Mouse (Mus musculus): ENCODE results near the gene Rfx1.
A peak's percentile ranks its signal among the peaks of the same experiment; 100 is the strongest.

The Rfx1 gene

GRCm38 (mm10) chr8:84066291-84066930 lies at the start of gene Rfx1:
TSS of gene Rfx1 (plus strand) at chr8:84066834.
- DNase-seq: peak; percentile 100

- no peak for DNase-seq
These were observed 46.9 kb upstream of the Rfx1 start for GRCm38 (mm10) chr8:84019738-84020137.

GRCm38 (mm10) chr8:84021096-84021495 lies 45.5 kb upstream of the Rfx1 start, which contains the start of gene Palm3:
TSS of gene Palm3 (plus strand) at chr8:84021471.
- DNase-seq: no peak

GRCm38 (mm10) chr8:84021569-84021968 lies 45.1 kb upstream of the Rfx1 start:
- DNase-seq: no peak

GRCm38 (mm10) chr8:84023085-84023484 lies 43.5 kb upstream of the Rfx1 start:
- DNase-seq: no peak

- no peak for DNase-seq
These were observed 43.0 kb upstream of the Rfx1 start for GRCm38 (mm10) chr8:84023631-84024030.

GRCm38 (mm10) chr8:84024171-84024570 lies 42.5 kb upstream of the Rfx1 start:
- peak; percentile 74 for DNase-seq

GRCm38 (mm10) chr8:84025863-84026262 lies 40.8 kb upstream of the Rfx1 start:
- DNase-seq: peak; percentile 84

GRCm38 (mm10) chr8:84027449-84027848 lies 39.2 kb upstream of the Rfx1 start:
- no peak for DNase-seq

- DNase-seq: no peak
These were observed 37.4 kb upstream of the Rfx1 start for GRCm38 (mm10) chr8:84029272-84029671.

GRCm38 (mm10) chr8:84032777-84033176 lies 33.9 kb upstream of the Rfx1 start:
- DNase-seq: no peak

- no peak for DNase-seq
These were observed 28.6 kb upstream of the Rfx1 start for GRCm38 (mm10) chr8:84038015-84038414.

- DNase-seq: peak; percentile 90
These were observed 27.6 kb upstream of the Rfx1 start for GRCm38 (mm10) chr8:84039050-84039449.

- DNase-seq: peak; percentile 81
These were observed 24.3 kb upstream of the Rfx1 start, which contains the start of gene Il27ra for GRCm38 (mm10) chr8:84042066-84042947. TSS of gene Il27ra (minus strand) at chr8:84042589.

- DNase-seq: no peak
These were observed 23.7 kb upstream of the Rfx1 start for GRCm38 (mm10) chr8:84042948-84043342.

GRCm38 (mm10) chr8:84044103-84044502 lies 22.5 kb upstream of the Rfx1 start:
- no peak for DNase-seq

- DNase-seq: no peak
These were observed 21.7 kb upstream of the Rfx1 start, which contains the start of gene Rln3 for GRCm38 (mm10) chr8:84044900-84045299. TSS of gene Rln3 (minus strand) at chr8:84045000.

GRCm38 (mm10) chr8:84046505-84046904 lies 20.1 kb upstream of the Rfx1 start:
- DNase-seq: no peak

- no peak for DNase-seq
These were observed 18.5 kb upstream of the Rfx1 start for GRCm38 (mm10) chr8:84048171-84048570.

GRCm38 (mm10) chr8:84052746-84053145 lies 13.9 kb upstream of the Rfx1 start:
- no peak for DNase-seq

- DNase-seq: no peak
These were observed 13.4 kb upstream of the Rfx1 start for GRCm38 (mm10) chr8:84053229-84053628.

- no peak for DNase-seq
These were observed 8.8 kb upstream of the Rfx1 start for GRCm38 (mm10) chr8:84057827-84058226.

GRCm38 (mm10) chr8:84059226-84059625 lies 7.4 kb upstream of the Rfx1 start:
- DNase-seq: no peak

- DNase-seq: no peak
These were observed 6.4 kb upstream of the Rfx1 start for GRCm38 (mm10) chr8:84060245-84060644.
